Comparison of ENCODE assay signal across 12 mouse cellular contexts in genomic region chr1:153666236-153666635, GRCm38 (mm10). TPM values are rescaled to one million over a fixed set of nuclear protein-coding genes. Genes with fewer than 3 reads are reported as not detected.
DNase-seq lines count a peak whose midpoint lies in the region; ATAC-seq lines count a peak whose summit lies in the region.
"Had no signal": no experiment of that assay in that cellular context is flagged by ENCODE, and none has a peak within 500 bp of the region (broad histone marks: within the 10 kb centered on the region; RNA-seq: fewer than 3 reads in every experiment).

No protein-coding gene starts in this region.

- H3K36me3 ChIP-seq in neural tube, embryonic 11.5 days (ENCODE audit: control insufficient read depth, insufficient read depth, low read length) = no peaks in the 10 kb centered on the region
- no peaks in the 10 kb centered on the region for H3K36me3 ChIP-seq in forebrain, embryonic 16.5 days (ENCODE audit: control insufficient read depth, insufficient read depth)
- H3K36me3 ChIP-seq in midbrain, embryonic 12.5 days = no peaks in the 10 kb centered on the region
- H3K36me3 ChIP-seq in heart, embryonic 10.5 days = no peaks in the 10 kb centered on the region

- WGBS in neural tube, embryonic 11.5 days = 4% methylated on average over 1 of the region's 1 CpGs
- 15% methylated on average over 1 of the region's 1 CpGs for WGBS in forebrain, embryonic 16.5 days
- WGBS in midbrain, embryonic 12.5 days = 18% methylated on average over 1 of the region's 1 CpGs
- 6% methylated on average over 1 of the region's 1 CpGs for WGBS in heart, embryonic 10.5 days

- no peaks in the 10 kb centered on the region for H3K9me3 ChIP-seq in neural tube, embryonic 11.5 days (ENCODE audit: control insufficient read depth, low read length)
- H3K9me3 ChIP-seq in forebrain, embryonic 16.5 days (ENCODE audit: control insufficient read depth, low read length) = no peaks in the 10 kb centered on the region
- H3K9me3 ChIP-seq in midbrain, embryonic 12.5 days = no peaks in the 10 kb centered on the region
- no peaks in the 10 kb centered on the region for H3K9me3 ChIP-seq in heart, embryonic 10.5 days

- H3K4me1 ChIP-seq in neural tube, embryonic 11.5 days (ENCODE audit: control insufficient read depth, insufficient read depth, low read length) = peaks cover 34% of the 10 kb centered on the region
- peaks cover 54% of the 10 kb centered on the region for H3K4me1 ChIP-seq in forebrain, embryonic 16.5 days (replicated peaks; ENCODE audit: control insufficient read depth, insufficient read depth, low read length)
- H3K4me1 ChIP-seq in midbrain, embryonic 12.5 days = peaks cover 66% of the 10 kb centered on the region
- H3K4me1 ChIP-seq in heart, embryonic 10.5 days = peaks cover 43% of the 10 kb centered on the region

- no peak overlapping the region for H3K9ac ChIP-seq in neural tube, embryonic 11.5 days (ENCODE audit: low read length)
- H3K9ac ChIP-seq in forebrain, embryonic 16.5 days (replicated peaks; ENCODE audit: low read depth, low read length) = no peak overlapping the region; the same call in 1 of the 2 replicates
- H3K9ac ChIP-seq in midbrain, embryonic 12.5 days (replicated peaks) = 0 out of 2 replicates have a peak overlapping the region, but pooled peaks have one; percentile 24

- no peak overlapping the region for H3K27ac ChIP-seq in neural tube, embryonic 11.5 days (ENCODE audit: low read depth, low read length)
- H3K27ac ChIP-seq in forebrain, embryonic 16.5 days (ENCODE audit: low read length) = peak overlapping the region; percentile 88; the same call in 1 of the 2 replicates
- peak overlapping the region; percentile 87 for H3K27ac ChIP-seq in midbrain, embryonic 12.5 days (replicated peaks)
- no peak overlapping the region for H3K27ac ChIP-seq in heart, embryonic 10.5 days

- H3K4me2 ChIP-seq in neural tube, embryonic 11.5 days (ENCODE audit: low read depth) = peak overlapping the region; percentile 31; the same call in 1 of the 2 replicates
- H3K4me2 ChIP-seq in forebrain, embryonic 16.5 days (ENCODE audit: low read length) = peak overlapping the region; percentile 47
- H3K4me2 ChIP-seq in midbrain, embryonic 12.5 days (replicated peaks) = peak overlapping the region; percentile 47

- no peak overlapping the region for H3K4me3 ChIP-seq in neural tube, embryonic 11.5 days (ENCODE audit: low read depth, low read length)
- peak overlapping the region; percentile 31 for H3K4me3 ChIP-seq in forebrain, embryonic 16.5 days (replicated peaks; ENCODE audit: low read length)
- H3K4me3 ChIP-seq in midbrain, embryonic 12.5 days = no peak overlapping the region
- no peak overlapping the region for H3K4me3 ChIP-seq in heart, embryonic 10.5 days

- no peak for ATAC-seq in neural tube, embryonic 11.5 days (ENCODE audit: insufficient read depth, low FRiP score, low TSS enrichment)
- ATAC-seq in forebrain, embryonic 16.5 days = no peak
- ATAC-seq in midbrain, embryonic 12.5 days (ENCODE audit: low FRiP score, low read depth) = no peak
- ATAC-seq: intestine, embryonic 16.5 days had no signal

- 0 out of 2 replicates have a peak, but pooled peaks cover 3% of the 10 kb centered on the region for H3K27me3 ChIP-seq in neural tube, embryonic 11.5 days (ENCODE audit: control insufficient read depth, insufficient read depth, low read length)
- H3K27me3 ChIP-seq in forebrain, embryonic 16.5 days (replicated peaks; ENCODE audit: control insufficient read depth, insufficient read depth, low read length) = no peaks in the 10 kb centered on the region
- peaks cover 8% of the 10 kb centered on the region for H3K27me3 ChIP-seq in midbrain, embryonic 12.5 days
- peaks cover 55% of the 10 kb centered on the region for H3K27me3 ChIP-seq in heart, embryonic 10.5 days (ENCODE audit: insufficient read depth, poor library complexity, severe bottlenecking)

- DNase-seq in neural tube, embryonic 11.5 days (ENCODE audit: low spot score) = no peak
- no peak for DNase-seq in neural tube, embryonic 10.5 days (ENCODE audit: extremely low spot score, low spot score)
- DNase-seq in heart, postnatal 4 days = no peak
- DNase-seq in heart, embryonic 10.5 days (ENCODE audit: low spot score) = no peak
- no peak for DNase-seq in spleen, postnatal 10 days (ENCODE audit: low spot score in 2 of 2)
- DNase-seq: adrenal gland, postnatal 14 days; lung, postnatal 10 days; spleen, adult 18-20 months had no signal

RNA-seq across cellular contexts. Expression of gene Rgs8, which starts 13.4 kb away (rescaled TPM):
- polyA plus RNA-seq in neural tube, embryonic 11.5 days (2014; fragmentation: Nextera tagmentation; extraction: Ambion mirVana) = 8.1 and 9.8 TPM in 2 replicates
- polyA plus RNA-seq in forebrain, embryonic 16.5 days (2015; fragmentation: Nextera tagmentation; extraction: Ambion mirVana) = 16.1 and 22.4 TPM in 2 replicates
- polyA plus RNA-seq in midbrain, embryonic 12.5 days (2016; fragmentation: Nextera tagmentation; extraction: Ambion mirVana) = 24.5 and 26.4 TPM in 2 replicates
- total RNA-seq in heart, postnatal 4 days (2021) = under 1 TPM in 1 of 2 experiments, not detected in 1; 0.09 TPM
- polyA plus RNA-seq in heart, embryonic 10.5 days (2016; fragmentation: Nextera tagmentation; extraction: Ambion mirVana) = 0.54 and 0.55 TPM in 2 replicates
- polyA plus RNA-seq: liver, adult 2 months had no signal

Comparison
In these comparisons a context has a peak if more than half of its experiments do, and no peak if none do; other contexts are left out.
1. H3K27ac ChIP-seq: peak in forebrain, embryonic 16.5 days (single experiment) and midbrain, embryonic 12.5 days (single experiment); none in neural tube, embryonic 11.5 days (single experiment) and heart, embryonic 10.5 days (single experiment).
2. Peak in every context shown above with its lines, with median percentiles within 50 percentile points of each other: H3K4me2 ChIP-seq.